Mouse (Mus musculus): ENCODE results near the gene Phospho1. TPM values are rescaled to one million over a fixed set of nuclear protein-coding genes. Genes with fewer than 3 reads are reported as not detected.

Gene Phospho1
- polyA plus RNA-seq, 1 experiment from 2014 or later = 5.3 TPM

GRCm38 (mm10) chr11:95814101-95814500, 10.2 kb upstream of the Phospho1 start:
- Histone ChIP-seq H3K9ac (no peak overlapping the region), H3K9me3 (replicated peaks) (no peaks in the 10 kb centered on the region), H3K27me3 (no peaks in the 10 kb centered on the region), H3K4me1 (replicated peaks) (no peaks in the 10 kb centered on the region), H3K4me2 (no peak overlapping the region), H3K4me3 (no peak overlapping the region), H3K27ac (no peak overlapping the region), H3K36me3 (no peaks in the 10 kb centered on the region)
- WGBS = 80% methylated on average over 2 of the region's 2 CpGs
- ATAC-seq (replicated peaks; ENCODE audit: insufficient number of reproducible peaks, insufficient read depth, low FRiP score, low read depth) = no peak

GRCm38 (mm10) chr11:95814857-95815256, 9.4 kb upstream of the Phospho1 start:
- no peaks in the 10 kb centered on the region for H3K9me3 ChIP-seq (replicated peaks)
- no peak overlapping the region for H3K4me2 ChIP-seq
- ATAC-seq (replicated peaks; ENCODE audit: insufficient number of reproducible peaks, insufficient read depth, low FRiP score, low read depth) = no peak
- no peaks in the 10 kb centered on the region for H3K27me3 ChIP-seq
- H3K9ac ChIP-seq = no peak overlapping the region
- H3K27ac ChIP-seq = no peak overlapping the region
- WGBS = 68% methylated on average over 5 of the region's 5 CpGs
- H3K4me1 ChIP-seq (replicated peaks) = no peaks in the 10 kb centered on the region
- no peak overlapping the region for H3K4me3 ChIP-seq
- no peaks in the 10 kb centered on the region for H3K36me3 ChIP-seq

GRCm38 (mm10) chr11:95815412-95815811, 8.9 kb upstream of the Phospho1 start:
- no peaks in the 10 kb centered on the region for H3K4me1 ChIP-seq (replicated peaks)
- no peak overlapping the region for H3K4me3 ChIP-seq
- no peak for ATAC-seq (replicated peaks; ENCODE audit: insufficient number of reproducible peaks, insufficient read depth, low FRiP score, low read depth)
- H3K27ac ChIP-seq = no peak overlapping the region
- WGBS = 72% methylated on average over 9 of the region's 9 CpGs
- H3K27me3 ChIP-seq = no peaks in the 10 kb centered on the region
- H3K9me3 ChIP-seq (replicated peaks) = no peaks in the 10 kb centered on the region
- H3K9ac ChIP-seq = no peak overlapping the region
- H3K4me2 ChIP-seq = no peak overlapping the region
- H3K36me3 ChIP-seq = no peaks in the 10 kb centered on the region

GRCm38 (mm10) chr11:95819138-95819537, 5.2 kb upstream of the Phospho1 start:
- ATAC-seq (replicated peaks; ENCODE audit: insufficient number of reproducible peaks, insufficient read depth, low FRiP score, low read depth) = no peak
- peaks cover 4% of the 10 kb centered on the region for H3K4me1 ChIP-seq (replicated peaks)
- no peak overlapping the region for H3K27ac ChIP-seq
- H3K27me3 ChIP-seq = 0 out of 2 replicates have a peak, but pooled peaks cover 3% of the 10 kb centered on the region
- 81% methylated on average over 8 of the region's 8 CpGs for WGBS
- H3K9me3 ChIP-seq (replicated peaks) = no peaks in the 10 kb centered on the region
- H3K4me2 ChIP-seq = no peak overlapping the region
- no peaks in the 10 kb centered on the region for H3K36me3 ChIP-seq
- H3K4me3 ChIP-seq = no peak overlapping the region
- H3K9ac ChIP-seq = no peak overlapping the region

- H3K27me3 ChIP-seq = peaks cover 3% of the 10 kb centered on the region; the same call in 1 of the 2 replicates
- peaks cover 15% of the 10 kb centered on the region for H3K4me1 ChIP-seq (replicated peaks)
- no peak overlapping the region for H3K27ac ChIP-seq
- 78% methylated on average over 3 of the region's 3 CpGs for WGBS
- H3K4me3 ChIP-seq = no peak overlapping the region
- H3K4me2 ChIP-seq = no peak overlapping the region
- H3K36me3 ChIP-seq = no peaks in the 10 kb centered on the region
- no peaks in the 10 kb centered on the region for H3K9me3 ChIP-seq (replicated peaks)
- no peak for ATAC-seq (replicated peaks; ENCODE audit: insufficient number of reproducible peaks, insufficient read depth, low FRiP score, low read depth)
- H3K9ac ChIP-seq = no peak overlapping the region
These were observed 2.8 kb upstream of the Phospho1 start for GRCm38 (mm10) chr11:95821511-95821910.

GRCm38 (mm10) chr11:95822437-95822836, 1.9 kb upstream of the Phospho1 start:
- ATAC-seq (replicated peaks; ENCODE audit: insufficient number of reproducible peaks, insufficient read depth, low FRiP score, low read depth) = no peak
- Histone ChIP-seq H3K4me3 (no peak overlapping the region), H3K36me3 (no peaks in the 10 kb centered on the region), H3K9me3 (replicated peaks) (no peaks in the 10 kb centered on the region), H3K27ac (no peak overlapping the region), H3K9ac (no peak overlapping the region), H3K4me1 (replicated peaks) (peaks cover 23% of the 10 kb centered on the region), H3K4me2 (no peak overlapping the region), H3K27me3 (peaks cover 3% of the 10 kb centered on the region; the same call in 1 of the 2 replicates)
- WGBS = 95% methylated on average over 4 of the region's 4 CpGs

GRCm38 (mm10) chr11:95824877-95825243, 561 bp downstream of the Phospho1 start:
- Histone ChIP-seq H3K9me3 (replicated peaks) (no peaks in the 10 kb centered on the region), H3K36me3 (no peaks in the 10 kb centered on the region), H3K9ac (peak overlapping the region; percentile 64), H3K4me3 (peak overlapping the region; percentile 67), H3K4me1 (replicated peaks) (peaks cover 31% of the 10 kb centered on the region), H3K4me2 (peak overlapping the region; percentile 98), H3K27me3 (peaks cover 26% of the 10 kb centered on the region), H3K27ac (peak overlapping the region; percentile 80)
- ATAC-seq (replicated peaks; ENCODE audit: insufficient number of reproducible peaks, insufficient read depth, low FRiP score, low read depth) = peak; percentile 66
- 3% methylated on average over 5 of the region's 11 CpGs for WGBS

- 0 out of 2 replicates have a peak overlapping the region, but pooled peaks have one; percentile 80 for H3K27ac ChIP-seq
- ATAC-seq (replicated peaks; ENCODE audit: insufficient number of reproducible peaks, insufficient read depth, low FRiP score, low read depth) = no peak
- H3K4me3 ChIP-seq = peak overlapping the region; percentile 67; the same call in 1 of the 2 replicates
- peaks cover 33% of the 10 kb centered on the region for H3K27me3 ChIP-seq
- H3K9ac ChIP-seq = peak overlapping the region; percentile 64; the same call in 1 of the 2 replicates
- H3K4me2 ChIP-seq = peak overlapping the region; percentile 98
- H3K4me1 ChIP-seq (replicated peaks) = peaks cover 38% of the 10 kb centered on the region
- H3K9me3 ChIP-seq (replicated peaks) = no peaks in the 10 kb centered on the region
- H3K36me3 ChIP-seq = no peaks in the 10 kb centered on the region
- WGBS = 53% methylated on average over 3 of the region's 3 CpGs
These were observed 1.3 kb downstream of the Phospho1 start for GRCm38 (mm10) chr11:95825625-95826024.

- Histone ChIP-seq H3K4me3 (no peak overlapping the region), H3K9ac (no peak overlapping the region), H3K27ac (peak overlapping the region; percentile 25; the same call in 1 of the 2 replicates), H3K4me1 (replicated peaks) (peaks cover 47% of the 10 kb centered on the region), H3K27me3 (peaks cover 43% of the 10 kb centered on the region), H3K4me2 (no peak overlapping the region), H3K9me3 (replicated peaks) (no peaks in the 10 kb centered on the region), H3K36me3 (no peaks in the 10 kb centered on the region)
- WGBS = 53% methylated on average over 6 of the region's 6 CpGs
- no peak for ATAC-seq (replicated peaks; ENCODE audit: insufficient number of reproducible peaks, insufficient read depth, low FRiP score, low read depth)
These were observed 2.2 kb downstream of the Phospho1 start for GRCm38 (mm10) chr11:95826317-95827167.

- no peak overlapping the region for H3K9ac ChIP-seq
- H3K27me3 ChIP-seq = peaks cover 47% of the 10 kb centered on the region
- no peaks in the 10 kb centered on the region for H3K36me3 ChIP-seq
- H3K4me3 ChIP-seq = no peak overlapping the region
- WGBS = 16% methylated on average over 3 of the region's 3 CpGs
- peak overlapping the region; percentile 25 for H3K27ac ChIP-seq
- H3K4me2 ChIP-seq = no peak overlapping the region
- H3K9me3 ChIP-seq (replicated peaks) = no peaks in the 10 kb centered on the region
- peaks cover 47% of the 10 kb centered on the region for H3K4me1 ChIP-seq (replicated peaks)
- ATAC-seq (replicated peaks; ENCODE audit: insufficient number of reproducible peaks, insufficient read depth, low FRiP score, low read depth) = no peak
These were observed 2.8 kb downstream of the Phospho1 start for GRCm38 (mm10) chr11:95827168-95827447.

GRCm38 (mm10) chr11:95827464-95828085, 3.3 kb downstream of the Phospho1 start:
- Histone ChIP-seq H3K4me2 (no peak overlapping the region), H3K4me3 (no peak overlapping the region), H3K4me1 (replicated peaks) (peaks cover 51% of the 10 kb centered on the region), H3K27me3 (peaks cover 52% of the 10 kb centered on the region), H3K36me3 (no peaks in the 10 kb centered on the region), H3K9ac (no peak overlapping the region), H3K9me3 (replicated peaks) (no peaks in the 10 kb centered on the region), H3K27ac (peak overlapping the region; percentile 25)
- WGBS = 9% methylated on average over 3 of the region's 3 CpGs
- no peak for ATAC-seq (replicated peaks; ENCODE audit: insufficient number of reproducible peaks, insufficient read depth, low FRiP score, low read depth)

All from heart, embryonic 15.5 days (tissue).